Mouse (Mus musculus): Measurements from ENCODE around the gene Gtf3c1.

Gtf3c1 gene

GRCm38 (mm10) chr7:125702791-125703190 is 4.8 kb downstream of the Gtf3c1 start:
- DNase-seq, result no peak

- no peak for DNase-seq
These were observed 13.5 kb downstream of the Gtf3c1 start for GRCm38 (mm10) chr7:125694056-125694455.

DNA sequence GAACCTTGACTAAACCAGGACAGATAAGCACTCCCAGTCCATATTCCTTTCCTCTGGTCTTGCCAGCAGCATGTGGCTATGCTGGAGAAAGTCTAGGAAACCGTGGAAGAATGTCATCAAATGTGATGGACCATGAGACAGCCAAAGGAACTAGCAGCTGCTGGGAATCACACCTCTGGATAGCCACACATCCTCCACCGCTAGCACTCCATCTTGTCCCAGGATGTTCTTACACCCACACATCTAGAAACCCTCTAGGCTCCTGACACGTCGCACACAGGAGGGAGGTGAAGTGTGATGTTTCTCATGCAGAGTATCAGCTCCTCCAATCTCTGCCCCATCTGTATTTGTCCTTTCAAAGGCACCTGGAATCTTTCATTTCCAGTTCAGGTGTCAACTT is 17.1 kb downstream of the Gtf3c1 start:
- DNase-seq, result no peak

- DNase-seq, result no peak
These were observed 27.6 kb downstream of the Gtf3c1 start for GRCm38 (mm10) chr7:125679936-125680335.

GRCm38 (mm10) chr7:125678756-125679155 is 28.8 kb downstream of the Gtf3c1 start:
- DNase-seq, result peak; percentile 40

DNA sequence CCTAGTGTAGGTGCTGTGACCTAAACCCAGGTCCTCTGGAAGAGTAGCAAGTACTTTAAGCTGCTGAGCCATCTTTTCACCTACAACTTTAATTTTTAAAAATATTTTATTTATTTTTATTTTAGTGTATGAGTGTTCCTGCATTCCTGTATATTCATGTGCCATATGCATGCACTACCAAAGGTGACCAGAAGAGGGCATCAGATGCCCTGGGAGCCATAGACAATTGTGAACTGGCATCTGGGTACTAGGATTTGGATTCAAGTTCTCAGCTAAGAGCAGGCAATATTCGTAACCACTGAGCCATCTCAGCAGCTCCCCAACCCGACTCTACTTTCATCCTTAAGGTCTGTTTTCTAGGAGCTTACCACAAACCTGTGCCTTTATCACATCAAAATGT is 32.7 kb downstream of the Gtf3c1 start:
- peak; percentile 49 for DNase-seq

DNA sequence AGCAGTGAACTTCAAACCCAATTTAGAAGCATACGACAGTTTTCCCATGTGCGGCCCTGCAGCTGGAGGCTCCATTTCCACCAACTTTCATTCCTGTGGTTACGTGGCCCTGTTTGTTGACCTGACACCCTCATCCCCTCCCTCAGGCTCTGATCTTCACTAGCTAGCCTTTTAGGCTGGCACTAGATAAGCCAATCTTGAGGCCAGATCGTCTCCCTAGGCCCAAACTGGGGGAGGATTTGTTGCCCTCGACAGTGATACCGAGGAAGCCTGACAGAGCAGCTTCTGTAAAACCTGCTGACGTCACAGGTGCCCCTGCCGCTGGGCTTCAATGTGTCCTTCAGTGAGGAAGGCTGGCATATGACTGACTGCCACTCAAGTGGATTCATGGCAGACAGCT is 36.2 kb downstream of the Gtf3c1 start:
- DNase-seq, result no peak

GRCm38 (mm10) chr7:125670865-125671264 is 36.7 kb downstream of the Gtf3c1 start:
- no peak for DNase-seq

- DNase-seq, result no peak
These were observed 43.9 kb downstream of the Gtf3c1 start for GRCm38 (mm10) chr7:125663654-125664053.

DNA sequence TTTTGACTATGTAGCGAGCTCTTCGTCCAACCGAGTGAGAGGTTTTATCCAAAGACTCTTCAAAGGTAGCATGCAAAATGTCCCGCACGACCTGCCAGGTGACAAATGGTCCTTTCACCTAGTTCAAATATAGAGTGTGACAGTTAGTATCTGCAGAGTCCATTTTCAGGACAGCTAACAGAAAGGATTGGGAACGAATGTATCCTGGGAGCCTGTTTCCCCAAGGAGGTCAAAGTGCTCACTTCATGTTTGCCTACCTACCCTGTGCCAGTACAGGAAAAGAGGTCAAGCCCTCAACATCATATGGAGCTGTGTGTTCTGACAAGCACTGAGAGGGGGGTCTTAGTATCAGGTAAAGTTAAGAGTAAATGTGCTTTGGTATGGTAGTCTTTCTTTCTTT is 50.1 kb downstream of the Gtf3c1 start:
- no peak for DNase-seq

GRCm38 (mm10) chr7:125649013-125649412 is 58.6 kb downstream of the Gtf3c1 start:
- DNase-seq, result no peak

- no peak for DNase-seq
These were observed 62.2 kb downstream of the Gtf3c1 start for GRCm38 (mm10) chr7:125645413-125645812.

GRCm38 (mm10) chr7:125643880-125644279 is 63.7 kb downstream of the Gtf3c1 start:
- DNase-seq, result no peak

DNA sequence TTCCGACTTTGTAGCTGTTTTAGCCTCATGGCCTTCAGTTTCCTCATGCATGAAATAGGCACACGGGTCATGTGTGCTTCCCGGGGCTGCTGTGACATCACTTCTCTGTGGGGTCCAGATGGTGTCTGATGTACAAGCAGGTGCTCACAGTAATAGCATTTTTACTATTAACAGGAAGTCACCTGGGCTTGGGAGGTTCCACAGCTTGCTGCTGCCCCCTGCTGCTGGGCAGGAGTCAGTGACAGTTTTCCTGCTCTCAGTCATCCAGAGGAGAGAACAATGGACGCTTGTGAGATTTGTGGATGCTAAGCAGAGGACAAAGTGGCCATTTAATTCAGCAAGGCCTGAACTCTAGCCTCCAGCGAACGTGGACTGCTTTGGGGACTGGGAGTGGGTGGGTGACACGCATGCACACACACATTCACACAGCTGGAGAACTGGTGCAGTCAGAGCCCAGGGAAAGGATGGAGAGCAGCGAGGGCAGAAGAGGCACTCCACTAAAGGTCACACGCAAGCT is 68.7 kb downstream of the Gtf3c1 start:
- DNase-seq, result peak; percentile 46

- DNase-seq, result no peak
These were observed 69.2 kb downstream of the Gtf3c1 start for GRCm38 (mm10) chr7:125638376-125638775.

- no peak for DNase-seq
These were observed 70.1 kb downstream of the Gtf3c1 start for GRCm38 (mm10) chr7:125637220-125638140.

DNA sequence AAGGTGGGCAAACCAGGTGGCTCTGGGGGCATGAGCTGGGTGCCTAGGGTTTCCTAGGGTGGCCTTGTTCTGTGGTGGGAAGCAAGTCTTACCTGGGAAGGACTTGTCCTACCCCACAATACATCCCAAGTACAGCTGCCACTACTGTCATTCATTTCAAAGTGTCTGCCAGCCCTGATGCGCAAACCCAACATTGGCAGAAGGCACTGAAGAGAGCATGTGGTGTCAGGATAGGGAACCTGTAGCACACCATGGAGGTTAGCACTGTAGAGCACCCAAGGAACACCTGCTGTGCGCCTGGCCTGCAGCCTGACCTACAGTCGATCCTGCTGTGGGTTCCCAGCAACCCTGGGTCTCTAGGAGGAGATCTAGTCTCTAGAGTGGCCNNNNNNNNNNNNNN is 76.6 kb downstream of the Gtf3c1 start:
- DNase-seq, result no peak

DNA sequence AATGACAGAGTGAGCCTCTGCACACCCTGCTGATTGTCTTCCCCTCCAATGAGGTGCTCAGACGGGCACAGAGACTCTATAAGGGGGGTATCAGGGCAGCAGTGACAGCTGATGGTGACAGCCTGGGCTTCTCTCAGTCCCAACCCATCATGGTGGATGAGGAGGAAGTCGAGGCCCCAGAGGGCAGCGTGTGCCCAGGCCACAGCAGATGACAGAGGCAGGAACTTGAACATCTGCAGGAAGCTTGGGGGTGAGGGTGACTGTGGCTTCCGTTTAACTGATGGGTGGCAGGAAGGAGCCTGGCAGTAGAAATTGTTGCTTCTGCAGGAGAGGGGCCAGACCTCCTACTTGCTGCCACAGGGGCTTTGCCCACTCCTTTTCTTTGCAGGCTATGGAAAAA is 77.3 kb downstream of the Gtf3c1 start:
- peak; percentile 14 for DNase-seq

DNA sequence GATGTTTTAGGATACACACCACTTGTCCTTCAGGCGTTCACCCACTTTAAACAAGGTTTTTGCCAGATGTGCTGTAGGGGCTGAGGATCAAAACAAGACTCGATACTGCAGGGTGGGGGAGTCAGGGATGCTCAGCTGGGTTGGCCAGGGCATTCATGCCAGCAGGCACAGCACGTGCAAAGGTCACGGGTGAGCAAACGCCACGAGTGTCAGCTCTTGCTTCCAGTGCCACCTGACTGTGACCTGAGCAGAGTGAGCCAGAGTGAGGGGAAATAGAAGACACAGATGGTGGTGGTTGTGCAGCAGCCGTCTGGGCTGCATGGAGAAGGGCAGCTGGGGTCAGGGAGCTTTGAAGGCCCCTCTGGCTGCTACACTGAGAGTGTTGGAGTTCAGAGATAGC is 81.8 kb downstream of the Gtf3c1 start:
- no peak for DNase-seq

- DNase-seq, result no peak
These were observed 82.4 kb downstream of the Gtf3c1 start for GRCm38 (mm10) chr7:125625219-125625618.

- DNase-seq, result no peak
These were observed 84.6 kb downstream of the Gtf3c1 start for GRCm38 (mm10) chr7:125622741-125623685.

DNA sequence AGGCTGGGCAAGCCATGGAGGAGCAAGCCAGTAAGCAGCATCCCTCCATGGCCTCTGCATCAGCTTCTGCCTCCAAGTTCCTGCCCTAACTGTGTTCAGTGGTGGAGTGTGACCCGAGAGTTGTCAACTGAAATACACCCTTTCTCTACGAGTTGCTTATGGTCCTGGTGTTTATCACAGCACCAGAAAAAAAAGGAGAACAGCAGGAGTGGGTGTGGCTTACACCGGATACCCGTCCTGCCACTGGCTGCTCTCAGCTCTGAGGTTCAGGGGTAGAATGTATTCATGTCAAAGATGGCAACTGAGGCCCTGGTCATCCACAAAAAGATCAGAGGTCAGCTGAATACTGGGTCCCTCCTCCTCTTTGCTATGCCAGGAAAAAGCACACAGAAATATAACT is 87.5 kb downstream of the Gtf3c1 start:
- no peak for DNase-seq

DNA sequence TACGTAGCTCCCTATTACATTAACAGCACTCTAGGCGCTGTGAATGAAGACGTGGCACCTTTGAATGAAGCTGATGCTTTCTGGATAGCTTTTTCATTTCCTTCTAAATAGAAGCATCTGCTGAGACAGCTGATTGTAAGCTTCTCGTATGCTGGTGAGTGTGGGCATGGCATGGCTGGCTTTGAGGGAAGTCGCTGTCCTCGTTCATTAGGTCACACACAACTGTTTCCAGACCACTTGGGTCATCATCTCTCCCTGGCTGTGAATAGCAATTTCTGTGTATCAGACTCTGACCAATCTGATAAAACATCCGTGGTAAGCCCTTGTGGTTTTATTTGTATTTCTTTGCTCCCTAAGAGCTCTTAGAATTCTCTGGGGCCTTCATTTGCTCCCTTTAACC is 89.6 kb downstream of the Gtf3c1 start:
- DNase-seq, result no peak

Data from kidney, adult 9 months (tissue).